Mouse (Mus musculus) stomach, postnatal 0 days (tissue): ENCODE measurements at regions not wholly inside any gene's neighbourhood (a gene's known extent, or its start where the extent isn't known, plus 50 kb on each side); places are given as distances from the start of the nearest gene placed in this dataset.

Source experiments
- ATAC-seq: fragments of 200-750 bp; cut with Nextera tagmentation; 2 replicates; pipeline ENCODE4 v1.8.0; 2017; ENCODE audit not compliant: low FRiP score, low TSS enrichment
- DNase-seq: peaks from one replicate; pipeline ENCODE4 v3.0.0-alpha.2; 2016; ENCODE audit warnings: low spot score
- H3K27ac ChIP-seq: fragments of 300-500 bp; sonication (generic); replicated peaks from 2 replicates; pipeline ENCODE4 v1.5.1; 2014; ENCODE audit warnings: mild to moderate bottlenecking, control low read depth
- H3K27me3 ChIP-seq: fragments of 300-500 bp; sonication (generic); 2 replicates; pipeline ENCODE4 v1.6.1; 2014; ENCODE audit warnings: low read length; ENCODE audit not compliant: control insufficient read depth, insufficient read depth
- H3K36me3 ChIP-seq: fragments of 300-500 bp; sonication (generic); 2 replicates; pipeline ENCODE4 v1.6.1; 2014; ENCODE audit warnings: low read length, mixed read lengths; ENCODE audit not compliant: control insufficient read depth, insufficient read depth
- H3K4me1 ChIP-seq: fragments of 300-500 bp; sonication (generic); replicated peaks from 2 replicates; pipeline ENCODE4 v1.6.1; 2014; ENCODE audit warnings: antibody characterized with exemption; ENCODE audit not compliant: control insufficient read depth, insufficient read depth
- H3K4me2 ChIP-seq: fragments of 300-500 bp; sonication (generic); replicated peaks from 2 replicates; pipeline ENCODE4 v1.6.1; 2014; ENCODE audit warnings: low read depth, mild to moderate bottlenecking, control low read depth, moderate library complexity
- H3K4me3 ChIP-seq: fragments of 300-500 bp; sonication (generic); 2 replicates; pipeline ENCODE4 v1.5.1; 2014; ENCODE audit warnings: low read depth, low read length, control low read depth
- H3K9ac ChIP-seq: fragments of 300-500 bp; sonication (generic); 2 replicates; pipeline ENCODE4 v1.6.1; 2014; ENCODE audit warnings: mild to moderate bottlenecking, low read length, control low read depth, mixed read lengths
- H3K9me3 ChIP-seq: fragments of 300-500 bp; sonication (generic); 2 replicates; pipeline ENCODE4 v1.6.1; 2016; ENCODE audit warnings: low read length; ENCODE audit not compliant: control insufficient read depth
- CTCF ChIP-seq: IDR thresholded peaks from 2 replicates; pipeline ENCODE4 v1.5.1; 2016; ENCODE audit warnings: antibody characterized with exemption, low read depth, mild to moderate bottlenecking, moderate library complexity
- EP300 ChIP-seq: optimal IDR thresholded peaks from 2 replicates; pipeline ENCODE3; 2016; ENCODE audit warnings: antibody characterized with exemption
- WGBS: fragments of 180-500 bp; shearing (Covaris S2); extraction: QIAGEN DNeasy Blood & Tissue Kit; methylation state at CpG from one replicate; pipeline ENCODE4 v1.1.7; 2014; 5-methylcytosine and 5-hydroxymethylcytosine counted together

GRCm38 (mm10) chr1:150240110-150240509 lies 79.1 kb upstream of the Pdc start:
- no peak for ATAC-seq
- H3K27me3 ChIP-seq: no peaks in the 10 kb centered on the region
- DNase-seq: no peak
- H3K4me2 ChIP-seq: no peak overlapping the region
- TF ChIP-seq CTCF (no peak), EP300 (no peak)
- WGBS: 80% methylated on average over 3 of the region's 3 CpGs
- no peak overlapping the region for H3K9ac ChIP-seq
- no peaks in the 10 kb centered on the region for H3K4me1 ChIP-seq
- H3K9me3 ChIP-seq: no peaks in the 10 kb centered on the region
- H3K4me3 ChIP-seq: no peak overlapping the region
- no peak overlapping the region for H3K27ac ChIP-seq
- H3K36me3 ChIP-seq: no peaks in the 10 kb centered on the region

- Histone ChIP-seq H3K27me3 (no peaks in the 10 kb centered on the region), H3K27ac (no peak overlapping the region), H3K4me2 (no peak overlapping the region), H3K9me3 (no peaks in the 10 kb centered on the region), H3K4me1 (no peaks in the 10 kb centered on the region), H3K4me3 (no peak overlapping the region), H3K36me3 (no peaks in the 10 kb centered on the region), H3K9ac (no peak overlapping the region)
- no peak for DNase-seq
- ATAC-seq: no peak
- 87% methylated on average over 4 of the region's 4 CpGs for WGBS
- TF ChIP-seq CTCF: no peak
- TF ChIP-seq EP300: no peak
Observed at GRCm38 (mm10) chr1:150241153-150241552, 78.1 kb upstream of the Pdc start.

DNA sequence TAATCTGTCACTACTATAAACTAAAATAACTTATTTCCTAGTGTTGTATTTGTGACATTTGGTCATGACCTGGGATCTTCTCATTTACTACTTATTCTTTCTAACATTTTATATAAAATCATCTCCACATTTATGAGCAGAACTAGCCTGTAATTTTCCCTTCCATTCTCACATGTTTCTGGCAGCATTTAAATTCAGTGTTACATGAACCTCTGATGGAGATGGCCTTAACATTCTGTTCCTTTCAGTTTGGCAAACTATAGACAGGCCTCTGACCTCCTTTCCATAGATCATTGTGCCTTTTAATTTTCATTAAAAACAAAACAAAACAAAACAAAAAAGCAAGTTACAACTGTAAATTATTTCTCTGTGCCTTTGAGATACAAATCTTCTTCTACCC lies 77.1 kb upstream of the Pdc start:
- no peak overlapping the region for H3K4me2 ChIP-seq
- no peak overlapping the region for H3K4me3 ChIP-seq
- DNase-seq: no peak
- no peaks in the 10 kb centered on the region for H3K4me1 ChIP-seq
- ATAC-seq: no peak
- no peaks in the 10 kb centered on the region for H3K36me3 ChIP-seq
- H3K9me3 ChIP-seq: no peaks in the 10 kb centered on the region
- H3K9ac ChIP-seq: no peak overlapping the region
- H3K27me3 ChIP-seq: no peaks in the 10 kb centered on the region
- no peak overlapping the region for H3K27ac ChIP-seq
- TF ChIP-seq CTCF: no peak
- no peak for TF ChIP-seq EP300

- TF ChIP-seq CTCF (no peak), EP300 (no peak)
- DNase-seq (no peak), ATAC-seq (no peak)
- Histone ChIP-seq H3K4me1 (no peaks in the 10 kb centered on the region), H3K27ac (no peak overlapping the region), H3K4me3 (no peak overlapping the region), H3K4me2 (no peak overlapping the region), H3K27me3 (no peaks in the 10 kb centered on the region), H3K9ac (no peak overlapping the region), H3K36me3 (no peaks in the 10 kb centered on the region), H3K9me3 (no peaks in the 10 kb centered on the region)
- 21% methylated on average over 3 of the region's 3 CpGs for WGBS
Observed at GRCm38 (mm10) chr1:150244916-150245315, 74.3 kb upstream of the Pdc start.

GRCm38 (mm10) chr1:150251422-150251821 lies 67.8 kb upstream of the Pdc start:
- Histone ChIP-seq H3K4me3 (no peak overlapping the region), H3K36me3 (no peaks in the 10 kb centered on the region), H3K4me2 (no peak overlapping the region), H3K4me1 (no peaks in the 10 kb centered on the region), H3K9ac (no peak overlapping the region), H3K27ac (no peak overlapping the region), H3K27me3 (no peaks in the 10 kb centered on the region), H3K9me3 (no peaks in the 10 kb centered on the region)
- 65% methylated on average over 1 of the region's 1 CpGs for WGBS
- TF ChIP-seq CTCF: no peak
- TF ChIP-seq EP300: no peak
- no peak for DNase-seq
- ATAC-seq: no peak

DNA sequence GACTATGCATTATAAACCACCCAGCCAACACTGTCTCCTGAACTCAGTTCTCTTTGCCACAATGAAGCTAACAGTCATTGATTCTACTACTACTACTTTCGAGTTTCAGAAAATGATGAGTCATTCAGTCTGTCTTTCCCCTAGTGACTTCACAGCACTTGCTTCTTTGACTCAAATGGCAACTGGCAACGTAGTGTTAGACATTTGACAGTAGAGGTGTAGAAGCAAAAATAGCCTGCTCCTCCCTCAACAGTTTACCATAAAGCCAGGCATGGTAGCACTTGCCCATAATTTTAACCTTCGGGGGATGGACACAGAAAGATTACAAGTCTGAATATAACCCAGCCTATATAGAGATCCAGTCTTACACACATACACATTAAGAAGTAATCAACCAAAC lies 67.3 kb upstream of the Pdc start:
- no peak overlapping the region for H3K4me2 ChIP-seq
- no peaks in the 10 kb centered on the region for H3K27me3 ChIP-seq
- no peak overlapping the region for H3K4me3 ChIP-seq
- ATAC-seq: no peak
- TF ChIP-seq EP300: no peak
- TF ChIP-seq CTCF: no peak
- H3K9ac ChIP-seq: no peak overlapping the region
- no peaks in the 10 kb centered on the region for H3K9me3 ChIP-seq
- no peak for DNase-seq
- H3K36me3 ChIP-seq: no peaks in the 10 kb centered on the region
- no peak overlapping the region for H3K27ac ChIP-seq
- no peaks in the 10 kb centered on the region for H3K4me1 ChIP-seq
- WGBS: 76% methylated on average over 3 of the region's 3 CpGs
